Mouse (Mus musculus): Measurements from ENCODE around the gene Tram1l1. TPM values are rescaled to one million over a fixed set of nuclear protein-coding genes. Genes with fewer than 3 reads are reported as not detected.

The Tram1l1 gene
- 1.0 and 1.3 TPM in 2 replicates for polyA plus RNA-seq (2012; rRNA removed)

GRCm38 (mm10) chr3:124320821-124321576 is at the start of gene Tram1l1:
Gene Tram1l1, plus strand, starts transcription at chr3:124320855.

Other genes starting within 250 kb of the Tram1l1 start
- gene 1700006A11Rik, start 105.2 kb downstream of the Tram1l1 start, polyA plus RNA-seq (2012; rRNA removed) = not detected in 2 replicates